Comparison of ENCODE assay signal across 7 mouse cellular contexts in the genomic region with DNA sequence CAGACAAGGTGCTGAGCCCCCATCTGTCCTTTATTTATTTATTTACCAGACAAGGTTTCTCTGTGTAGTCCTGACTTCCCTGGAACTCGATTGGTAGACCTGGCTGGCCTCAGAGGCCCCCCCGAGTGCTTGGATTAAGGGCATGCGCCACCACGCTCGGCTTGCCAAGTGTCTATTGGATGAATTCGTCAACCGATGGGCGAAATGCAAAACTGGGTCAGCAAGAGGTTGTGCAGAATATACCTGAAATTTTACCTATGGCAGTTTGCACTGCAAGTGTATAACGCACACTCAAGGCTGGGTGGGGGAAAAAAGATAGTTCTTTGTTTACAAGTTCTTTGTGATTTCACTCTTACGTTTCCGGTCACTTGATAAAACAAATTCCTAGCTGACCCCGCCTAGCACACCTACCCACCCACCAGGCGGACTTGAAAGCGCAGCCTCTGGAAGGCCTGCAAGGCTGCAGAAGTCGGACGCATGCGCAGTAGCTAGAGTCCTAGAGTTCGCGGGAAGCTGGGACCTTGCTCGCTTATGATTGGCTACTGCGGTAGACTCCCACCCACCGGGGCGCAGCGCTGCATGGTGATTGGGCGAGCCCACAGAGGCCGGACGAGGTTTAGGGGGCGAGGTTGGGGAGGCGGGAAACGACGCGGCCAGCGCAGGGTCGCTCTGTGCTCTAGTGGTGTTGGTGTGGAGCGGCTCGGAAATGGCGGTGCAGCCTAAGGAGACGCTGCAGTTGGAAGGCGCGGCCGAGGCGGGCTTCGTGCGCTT. TPM values are rescaled to one million over a fixed set of nuclear protein-coding genes. Genes with fewer than 3 reads are reported as not detected.
DNase-seq lines count a peak whose midpoint lies in the region; ATAC-seq lines count a peak whose summit lies in the region.

Gene Msh2 (plus strand): TSS at position 441 of the 771 bp plus-strand sequence.

- H3K4me2 ChIP-seq in embryonic facial prominence, embryonic 12.5 days (replicated peaks) = peak within 1 kb of the TSS; percentile 76
- H3K4me2 ChIP-seq in limb, embryonic 11.5 days (ENCODE audit: low read depth, severe bottlenecking) = peak within 1 kb of the TSS; percentile 64
- H3K4me2 ChIP-seq in midbrain, embryonic 14.5 days (ENCODE audit: low read length) = peak within 1 kb of the TSS; percentile 82

- DNase-seq in adrenal gland, postnatal 25 days = peak; percentile 98
- peak; percentile 100 for DNase-seq in heart, adult 11 months
- peak; percentile 97 for DNase-seq in kidney, adult 18-20 months
- DNase-seq in limb, embryonic 11.5 days (ENCODE audit: low spot score) = peak; percentile 99
- peak; percentile 100 for DNase-seq in midbrain, embryonic 14.5 days
- peak; percentile 96 to 97 for DNase-seq in spleen, adult 18-20 months

- WGBS in embryonic facial prominence, embryonic 12.5 days = under 1% methylated on average over 44 of the region's 44 CpGs
- under 1% methylated on average over 44 of the region's 44 CpGs for WGBS in limb, embryonic 11.5 days
- under 1% methylated on average over 44 of the region's 44 CpGs for WGBS in midbrain, embryonic 14.5 days

- 0 out of 2 replicates have a peak, but pooled peaks cover 2% of the 10 kb centered on the region for H3K9me3 ChIP-seq in embryonic facial prominence, embryonic 12.5 days
- no peaks in the 10 kb centered on the region for H3K9me3 ChIP-seq in limb, embryonic 11.5 days (ENCODE audit: control insufficient read depth, low read length)
- no peaks in the 10 kb centered on the region for H3K9me3 ChIP-seq in midbrain, embryonic 14.5 days (ENCODE audit: control insufficient read depth, low read length)

- peak within 1 kb of the TSS; percentile 92 for H3K9ac ChIP-seq in embryonic facial prominence, embryonic 12.5 days
- H3K9ac ChIP-seq in limb, embryonic 11.5 days (ENCODE audit: low read length) = peak within 1 kb of the TSS; percentile 88
- peak within 1 kb of the TSS; percentile 80 for H3K9ac ChIP-seq in midbrain, embryonic 14.5 days (replicated peaks; ENCODE audit: low read length)

- peak within 1 kb of the TSS; percentile 91 for H3K4me3 ChIP-seq in embryonic facial prominence, embryonic 12.5 days
- peak within 1 kb of the TSS; percentile 84 for H3K4me3 ChIP-seq in limb, embryonic 11.5 days (ENCODE audit: low read depth, low read length)
- peak within 1 kb of the TSS; percentile 92 for H3K4me3 ChIP-seq in midbrain, embryonic 14.5 days (replicated peaks; ENCODE audit: low read depth, low read length)

- peak within 1 kb of the TSS; percentile 84 for H3K27ac ChIP-seq in embryonic facial prominence, embryonic 12.5 days
- peak within 1 kb of the TSS; percentile 76 for H3K27ac ChIP-seq in limb, embryonic 11.5 days (replicated peaks; ENCODE audit: low read depth, low read length)
- peak within 1 kb of the TSS; percentile 90 for H3K27ac ChIP-seq in midbrain, embryonic 14.5 days (replicated peaks; ENCODE audit: low read depth, low read length)

- no peaks in the 10 kb centered on the region for H3K36me3 ChIP-seq in embryonic facial prominence, embryonic 12.5 days
- H3K36me3 ChIP-seq in limb, embryonic 11.5 days (ENCODE audit: control insufficient read depth, insufficient read depth, low read length) = no peaks in the 10 kb centered on the region
- no peaks in the 10 kb centered on the region for H3K36me3 ChIP-seq in midbrain, embryonic 14.5 days (ENCODE audit: control insufficient read depth, insufficient read depth, low read length)

- H3K4me1 ChIP-seq in embryonic facial prominence, embryonic 12.5 days = peaks cover 13% of the 10 kb centered on the region
- H3K4me1 ChIP-seq in limb, embryonic 11.5 days (ENCODE audit: control insufficient read depth, insufficient read depth, low read length) = 0 out of 2 replicates have a peak, but pooled peaks cover 5% of the 10 kb centered on the region
- peaks cover 23% of the 10 kb centered on the region for H3K4me1 ChIP-seq in midbrain, embryonic 14.5 days (ENCODE audit: control insufficient read depth, insufficient read depth, low read length)

- H3K27me3 ChIP-seq in embryonic facial prominence, embryonic 12.5 days = no peaks in the 10 kb centered on the region
- H3K27me3 ChIP-seq in limb, embryonic 11.5 days (ENCODE audit: control insufficient read depth, insufficient read depth, low read length) = no peaks in the 10 kb centered on the region
- H3K27me3 ChIP-seq in midbrain, embryonic 14.5 days (ENCODE audit: control insufficient read depth, insufficient read depth, low read length) = no peaks in the 10 kb centered on the region

- ATAC-seq in embryonic facial prominence, embryonic 12.5 days (ENCODE audit: insufficient number of reproducible peaks, insufficient read depth, low FRiP score, low TSS enrichment) = peak; percentile 100
- peak; percentile 99 for ATAC-seq in limb, embryonic 11.5 days (ENCODE audit: insufficient number of reproducible peaks, low FRiP score, low TSS enrichment, low read depth)
- ATAC-seq in midbrain, embryonic 14.5 days (ENCODE audit: low FRiP score, low TSS enrichment) = peak; percentile 99

RNA-seq across cellular contexts. Expression of gene Msh2, which starts in this region (rescaled TPM):
- 24.7 and 31.0 TPM in 2 replicates for total RNA-seq in adrenal gland, postnatal 25 days (2021)
- 107 and 114 TPM in 2 replicates for polyA plus RNA-seq in embryonic facial prominence, embryonic 12.5 days (2016; fragmentation: Nextera tagmentation; extraction: Ambion mirVana)
- polyA plus RNA-seq in limb, embryonic 11.5 days (2014; fragmentation: Nextera tagmentation; extraction: Ambion mirVana) = 87.9 and 93.0 TPM in 2 replicates
- polyA plus RNA-seq in midbrain, embryonic 14.5 days (2014; fragmentation: Nextera tagmentation; extraction: Ambion mirVana) = 41.4 and 54.4 TPM in 2 replicates

Comparison
In these comparisons a context has a peak if more than half of its experiments do, and no peak if none do; other contexts are left out.
1. Peak in every context shown above with its lines: DNase-seq, ATAC-seq, H3K4me3 ChIP-seq and H3K27ac ChIP-seq.